Mouse (Mus musculus): ENCODE results near the gene Mepe.
A peak's percentile ranks its signal among the peaks of the same experiment; 100 is the strongest.

Gene Mepe

GRCm38 (mm10) chr5:104325029-104325428 lies at the start of gene Mepe:
Gene Mepe, plus strand, starts transcription at chr5:104325329.
- no peak for DNase-seq

GRCm38 (mm10) chr5:104294201-104294600 lies 30.9 kb upstream of the Mepe start:
- no peak for DNase-seq

GRCm38 (mm10) chr5:104298994-104299393 lies 26.1 kb upstream of the Mepe start, which contains the start of gene Ibsp:
Gene Ibsp, plus strand, starts transcription at chr5:104299171.
- no peak for DNase-seq

GRCm38 (mm10) chr5:104314073-104314472 lies 11.1 kb upstream of the Mepe start:
- DNase-seq, result no peak

GRCm38 (mm10) chr5:104326884-104327283 lies 1.8 kb downstream of the Mepe start:
- DNase-seq, result no peak

- no peak for DNase-seq
These were observed 2.3 kb downstream of the Mepe start for GRCm38 (mm10) chr5:104327389-104327788.

GRCm38 (mm10) chr5:104327876-104328275 lies 2.7 kb downstream of the Mepe start:
- DNase-seq, result no peak

GRCm38 (mm10) chr5:104328317-104328850 lies 3.3 kb downstream of the Mepe start:
- DNase-seq, result no peak

GRCm38 (mm10) chr5:104329381-104329780 lies 4.3 kb downstream of the Mepe start:
- no peak for DNase-seq

GRCm38 (mm10) chr5:104330088-104330487 lies 5.0 kb downstream of the Mepe start:
- DNase-seq, result no peak

GRCm38 (mm10) chr5:104332296-104332695 lies 7.2 kb downstream of the Mepe start:
- DNase-seq, result no peak

- DNase-seq, result peak; percentile 56 to 64
These were observed 8.1 kb downstream of the Mepe start for GRCm38 (mm10) chr5:104333231-104333640.

- DNase-seq, result no peak
These were observed 8.5 kb downstream of the Mepe start for GRCm38 (mm10) chr5:104333643-104334042.

- DNase-seq, result no peak
These were observed 9.4 kb downstream of the Mepe start for GRCm38 (mm10) chr5:104334516-104334915.

GRCm38 (mm10) chr5:104335962-104336361 lies 10.8 kb downstream of the Mepe start:
- no peak for DNase-seq

- DNase-seq, result no peak
These were observed 12.4 kb downstream of the Mepe start for GRCm38 (mm10) chr5:104337491-104337890.

- no peak for DNase-seq
These were observed 13.9 kb downstream of the Mepe start for GRCm38 (mm10) chr5:104339009-104339408.

GRCm38 (mm10) chr5:104339706-104340512 lies 14.8 kb downstream of the Mepe start:
- no peak for DNase-seq

- no peak for DNase-seq
These were observed 15.3 kb downstream of the Mepe start for GRCm38 (mm10) chr5:104340513-104340829.

GRCm38 (mm10) chr5:104342881-104343280 lies 17.8 kb downstream of the Mepe start:
- peak; percentile 23 to 37 for DNase-seq

GRCm38 (mm10) chr5:104344526-104345240 lies 19.6 kb downstream of the Mepe start:
- DNase-seq, result peak; percentile 22 to 32

GRCm38 (mm10) chr5:104345241-104345630 lies 20.1 kb downstream of the Mepe start:
- DNase-seq, result no peak

- DNase-seq, result no peak
These were observed 25.9 kb downstream of the Mepe start for GRCm38 (mm10) chr5:104351041-104351440.

- no peak for DNase-seq
These were observed 26.7 kb downstream of the Mepe start for GRCm38 (mm10) chr5:104351874-104352273.

Measured in kidney, adult 8-10 months (tissue).